Mouse (Mus musculus): ENCODE data around the gene Ndc1.

GRCm38 (mm10) chr4:107349311-107350008, 18.1 kb upstream of the Ndc1 start:
- TF ChIP-seq CTCF (IDR thresholded peaks at IDR 0.05; ENCODE audit: insufficient read depth, low read length) (peak; percentile 46), POLR2A (IDR thresholded peaks at IDR 0.05; ENCODE audit: borderline replicate concordance, extremely low read depth, low read depth, low read length) (no peak)

All from lung, adult 2 months (tissue).